Mouse (Mus musculus): ENCODE data around the gene Dusp5. TPM values are rescaled to one million over a fixed set of nuclear protein-coding genes. Genes with fewer than 3 reads are reported as not detected.
A peak's percentile ranks its signal among the peaks of the same experiment; 100 is the strongest.
"Not testable (repeated sequence)": the region's sequence is repeated elsewhere in the genome, so short reads cannot be mapped to it uniquely, and the experiment has no call there.

The Dusp5 gene
- polyA plus RNA-seq, 1 experiment from 2014 or later, result 3.0 TPM

GRCm38 (mm10) chr19:53493866-53494265, 35.0 kb upstream of the Dusp5 start:
- Histone ChIP-seq H3K27ac (no peak overlapping the region), H3K4me2 (replicated peaks) (no peak overlapping the region), H3K4me3 (replicated peaks; ENCODE audit: low read length) (no peak overlapping the region), H3K36me3 (replicated peaks; ENCODE audit: control insufficient read depth, insufficient read depth) (no peaks in the 10 kb centered on the region), H3K27me3 (ENCODE audit: control insufficient read depth, insufficient read depth, low read length) (no peaks in the 10 kb centered on the region), H3K4me1 (replicated peaks; ENCODE audit: control insufficient read depth, insufficient read depth, low read length) (no peaks in the 10 kb centered on the region), H3K9ac (no peak overlapping the region), H3K9me3 (ENCODE audit: control insufficient read depth, low read length) (no peaks in the 10 kb centered on the region)
- WGBS, result 65% methylated on average over 5 of the region's 5 CpGs
- DNase-seq (ENCODE audit: low spot score) (no peak), ATAC-seq (ENCODE audit: low FRiP score) (no peak)

- WGBS, result 75% methylated on average over 3 of the region's 3 CpGs
- Histone ChIP-seq H3K9ac (no peak overlapping the region), H3K36me3 (replicated peaks; ENCODE audit: control insufficient read depth, insufficient read depth) (no peaks in the 10 kb centered on the region), H3K4me3 (replicated peaks; ENCODE audit: low read length) (no peak overlapping the region), H3K4me1 (replicated peaks; ENCODE audit: control insufficient read depth, insufficient read depth, low read length) (no peaks in the 10 kb centered on the region), H3K27ac (no peak overlapping the region), H3K4me2 (replicated peaks) (no peak overlapping the region), H3K27me3 (ENCODE audit: control insufficient read depth, insufficient read depth, low read length) (no peaks in the 10 kb centered on the region), H3K9me3 (ENCODE audit: control insufficient read depth, low read length) (no peaks in the 10 kb centered on the region)
- DNase-seq (ENCODE audit: low spot score), result no peak
- no peak for ATAC-seq (ENCODE audit: low FRiP score)
Observed at GRCm38 (mm10) chr19:53497910-53498309, 31.0 kb upstream of the Dusp5 start.

- no peak for ATAC-seq (ENCODE audit: low FRiP score)
- no peaks in the 10 kb centered on the region for H3K27me3 ChIP-seq (ENCODE audit: control insufficient read depth, insufficient read depth, low read length)
- 86% methylated on average over 8 of the region's 8 CpGs for WGBS
Observed at GRCm38 (mm10) chr19:53499049-53499448, 29.9 kb upstream of the Dusp5 start.

GRCm38 (mm10) chr19:53499451-53499940, 29.4 kb upstream of the Dusp5 start:
- Histone ChIP-seq H3K4me2 (replicated peaks) (no peak overlapping the region), H3K27ac (no peak overlapping the region), H3K27me3 (ENCODE audit: control insufficient read depth, insufficient read depth, low read length) (no peaks in the 10 kb centered on the region), H3K4me3 (replicated peaks; ENCODE audit: low read length) (no peak overlapping the region), H3K9ac (no peak overlapping the region), H3K4me1 (replicated peaks; ENCODE audit: control insufficient read depth, insufficient read depth, low read length) (no peaks in the 10 kb centered on the region), H3K36me3 (replicated peaks; ENCODE audit: control insufficient read depth, insufficient read depth) (no peaks in the 10 kb centered on the region), H3K9me3 (ENCODE audit: control insufficient read depth, low read length) (no peaks in the 10 kb centered on the region)
- 90% methylated on average over 4 of the region's 4 CpGs for WGBS
- ATAC-seq (ENCODE audit: low FRiP score), result no peak
- no peak for DNase-seq (ENCODE audit: low spot score)

More at GRCm38 (mm10) chr19:53499049-53499448, 29.9 kb upstream of the Dusp5 start:
- Histone ChIP-seq H3K36me3 (replicated peaks; ENCODE audit: control insufficient read depth, insufficient read depth) (no peaks in the 10 kb centered on the region), H3K4me3 (replicated peaks; ENCODE audit: low read length) (no peak overlapping the region), H3K27ac (no peak overlapping the region), H3K4me2 (replicated peaks) (no peak overlapping the region), H3K4me1 (replicated peaks; ENCODE audit: control insufficient read depth, insufficient read depth, low read length) (no peaks in the 10 kb centered on the region), H3K9me3 (ENCODE audit: control insufficient read depth, low read length) (no peaks in the 10 kb centered on the region), H3K9ac (no peak overlapping the region)
- DNase-seq (ENCODE audit: low spot score), result no peak

GRCm38 (mm10) chr19:53500298-53501006, 28.5 kb upstream of the Dusp5 start:
- Histone ChIP-seq H3K4me3 (replicated peaks; ENCODE audit: low read length) (no peak overlapping the region), H3K9me3 (ENCODE audit: control insufficient read depth, low read length) (no peaks in the 10 kb centered on the region), H3K4me1 (replicated peaks; ENCODE audit: control insufficient read depth, insufficient read depth, low read length) (no peaks in the 10 kb centered on the region), H3K36me3 (replicated peaks; ENCODE audit: control insufficient read depth, insufficient read depth) (no peaks in the 10 kb centered on the region), H3K4me2 (replicated peaks) (no peak overlapping the region), H3K27ac (no peak overlapping the region), H3K27me3 (ENCODE audit: control insufficient read depth, insufficient read depth, low read length) (no peaks in the 10 kb centered on the region), H3K9ac (no peak overlapping the region)
- 67% methylated on average over 25 of the region's 25 CpGs for WGBS
- DNase-seq (ENCODE audit: low spot score) (no peak), ATAC-seq (ENCODE audit: low FRiP score) (no peak)

- H3K27me3 ChIP-seq (ENCODE audit: control insufficient read depth, insufficient read depth, low read length); H3K4me3 ChIP-seq (replicated peaks; ENCODE audit: low read length); H3K4me2 ChIP-seq (replicated peaks); H3K9me3 ChIP-seq (ENCODE audit: control insufficient read depth, low read length); H3K36me3 ChIP-seq (replicated peaks; ENCODE audit: control insufficient read depth, insufficient read depth); H3K27ac ChIP-seq; ATAC-seq (ENCODE audit: low FRiP score); DNase-seq (ENCODE audit: low spot score); H3K9ac ChIP-seq; H3K4me1 ChIP-seq (replicated peaks; ENCODE audit: control insufficient read depth, insufficient read depth, low read length): not testable (repeated sequence)
- 93% methylated on average over 7 of the region's 7 CpGs for WGBS
Observed at GRCm38 (mm10) chr19:53501239-53501638, 27.7 kb upstream of the Dusp5 start.

- no peaks in the 10 kb centered on the region for H3K27me3 ChIP-seq (ENCODE audit: control insufficient read depth, insufficient read depth, low read length)
- no peak for DNase-seq (ENCODE audit: low spot score)
- no peaks in the 10 kb centered on the region for H3K9me3 ChIP-seq (ENCODE audit: control insufficient read depth, low read length)
- no peaks in the 10 kb centered on the region for H3K4me1 ChIP-seq (replicated peaks; ENCODE audit: control insufficient read depth, insufficient read depth, low read length)
- no peak for ATAC-seq (ENCODE audit: low FRiP score)
- 92% methylated on average over 2 of the region's 2 CpGs for WGBS
- no peak overlapping the region for H3K27ac ChIP-seq
- no peak overlapping the region for H3K9ac ChIP-seq
- no peak overlapping the region for H3K4me2 ChIP-seq (replicated peaks)
- H3K4me3 ChIP-seq (replicated peaks; ENCODE audit: low read length), result no peak overlapping the region
- no peaks in the 10 kb centered on the region for H3K36me3 ChIP-seq (replicated peaks; ENCODE audit: control insufficient read depth, insufficient read depth)
Observed at GRCm38 (mm10) chr19:53501765-53502164, 27.1 kb upstream of the Dusp5 start.

GRCm38 (mm10) chr19:53502891-53503371, 26.0 kb upstream of the Dusp5 start:
- Histone ChIP-seq H3K36me3 (replicated peaks; ENCODE audit: control insufficient read depth, insufficient read depth) (no peaks in the 10 kb centered on the region), H3K4me3 (replicated peaks; ENCODE audit: low read length) (no peak overlapping the region), H3K9ac (no peak overlapping the region), H3K27me3 (ENCODE audit: control insufficient read depth, insufficient read depth, low read length) (no peaks in the 10 kb centered on the region), H3K27ac (no peak overlapping the region), H3K4me1 (replicated peaks; ENCODE audit: control insufficient read depth, insufficient read depth, low read length) (no peaks in the 10 kb centered on the region), H3K9me3 (ENCODE audit: control insufficient read depth, low read length) (no peaks in the 10 kb centered on the region), H3K4me2 (replicated peaks) (no peak overlapping the region)
- DNase-seq (ENCODE audit: low spot score) (no peak), ATAC-seq (ENCODE audit: low FRiP score) (peak; percentile 17; the same call in 1 of the 2 replicates)
- 49% methylated on average over 9 of the region's 9 CpGs for WGBS

- 91% methylated on average over 7 of the region's 7 CpGs for WGBS
- Histone ChIP-seq H3K9me3 (ENCODE audit: control insufficient read depth, low read length) (no peaks in the 10 kb centered on the region), H3K4me3 (replicated peaks; ENCODE audit: low read length) (no peak overlapping the region), H3K4me2 (replicated peaks) (no peak overlapping the region), H3K4me1 (replicated peaks; ENCODE audit: control insufficient read depth, insufficient read depth, low read length) (no peaks in the 10 kb centered on the region), H3K36me3 (replicated peaks; ENCODE audit: control insufficient read depth, insufficient read depth) (no peaks in the 10 kb centered on the region), H3K9ac (no peak overlapping the region), H3K27ac (no peak overlapping the region), H3K27me3 (ENCODE audit: control insufficient read depth, insufficient read depth, low read length) (no peaks in the 10 kb centered on the region)
- no peak for ATAC-seq (ENCODE audit: low FRiP score)
- DNase-seq (ENCODE audit: low spot score), result no peak
Observed at GRCm38 (mm10) chr19:53504181-53504580, 24.7 kb upstream of the Dusp5 start.
